Mouse (Mus musculus): ENCODE measurements around the gene Nt5c3. TPM values are rescaled to one million over a fixed set of nuclear protein-coding genes. Genes with fewer than 3 reads are reported as not detected.

Gene Nt5c3
- polyA plus RNA-seq, 1 experiment from 2014 or later = 110 TPM

DNA sequence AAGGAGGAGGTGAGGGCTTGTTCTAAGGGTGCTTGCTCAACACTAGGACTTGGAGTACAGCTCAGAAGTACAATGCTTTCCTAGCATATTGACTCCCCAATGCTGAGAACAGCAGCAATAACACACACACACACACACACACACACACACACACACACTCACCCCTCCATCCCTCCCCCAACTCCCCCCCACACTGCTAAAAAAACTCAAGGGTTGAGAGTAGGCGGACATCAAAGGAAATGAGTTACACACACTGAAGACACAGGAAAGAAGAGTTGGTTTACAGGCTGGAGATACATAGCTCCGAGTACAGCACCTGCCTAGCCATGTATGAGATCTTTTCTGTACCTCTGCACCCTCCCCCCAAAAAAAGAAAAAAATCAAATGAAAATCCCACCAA, 7.5 kb downstream of the Nt5c3 start:
- WGBS = 91% methylated on average over 2 of the region's 2 CpGs
- H3K9me3 ChIP-seq (replicated peaks) = peaks cover 5% of the 10 kb centered on the region; the same call in 1 of the 2 replicates
- no peak overlapping the region for H3K4me3 ChIP-seq
- no peak overlapping the region for H3K27ac ChIP-seq
- H3K4me2 ChIP-seq = no peak overlapping the region
- H3K4me1 ChIP-seq = no peaks in the 10 kb centered on the region
- H3K9ac ChIP-seq = no peak overlapping the region
- H3K36me3 ChIP-seq (ENCODE audit: poor library complexity, severe bottlenecking) = no peaks in the 10 kb centered on the region; the same call in 1 of the 2 replicates
- ATAC-seq = no peak
- no peaks in the 10 kb centered on the region for H3K27me3 ChIP-seq

- no peak for ATAC-seq
- peaks cover 5% of the 10 kb centered on the region; the same call in 1 of the 2 replicates for H3K9me3 ChIP-seq (replicated peaks)
- H3K4me3 ChIP-seq = no peak overlapping the region
- no peak overlapping the region for H3K9ac ChIP-seq
- H3K4me1 ChIP-seq = no peaks in the 10 kb centered on the region
- H3K27me3 ChIP-seq = no peaks in the 10 kb centered on the region
- no peak overlapping the region for H3K4me2 ChIP-seq
- H3K27ac ChIP-seq = no peak overlapping the region
- 93% methylated on average over 2 of the region's 2 CpGs for WGBS
- H3K36me3 ChIP-seq (ENCODE audit: poor library complexity, severe bottlenecking) = no peaks in the 10 kb centered on the region; the same call in 1 of the 2 replicates
These were observed 10.5 kb downstream of the Nt5c3 start for GRCm38 (mm10) chr6:56913092-56913858.

- H3K4me2 ChIP-seq = no peak overlapping the region
- no peaks in the 10 kb centered on the region; the same call in 1 of the 2 replicates for H3K36me3 ChIP-seq (ENCODE audit: poor library complexity, severe bottlenecking)
- no peak overlapping the region for H3K27ac ChIP-seq
- H3K4me1 ChIP-seq = no peaks in the 10 kb centered on the region
- no peak overlapping the region for H3K9ac ChIP-seq
- no peak for ATAC-seq
- peaks cover 5% of the 10 kb centered on the region; the same call in 1 of the 2 replicates for H3K9me3 ChIP-seq (replicated peaks)
- no peaks in the 10 kb centered on the region for H3K27me3 ChIP-seq
- H3K4me3 ChIP-seq = no peak overlapping the region
- WGBS = 81% methylated on average over 2 of the region's 2 CpGs
These were observed 12.8 kb downstream of the Nt5c3 start for GRCm38 (mm10) chr6:56910910-56911309.

DNA sequence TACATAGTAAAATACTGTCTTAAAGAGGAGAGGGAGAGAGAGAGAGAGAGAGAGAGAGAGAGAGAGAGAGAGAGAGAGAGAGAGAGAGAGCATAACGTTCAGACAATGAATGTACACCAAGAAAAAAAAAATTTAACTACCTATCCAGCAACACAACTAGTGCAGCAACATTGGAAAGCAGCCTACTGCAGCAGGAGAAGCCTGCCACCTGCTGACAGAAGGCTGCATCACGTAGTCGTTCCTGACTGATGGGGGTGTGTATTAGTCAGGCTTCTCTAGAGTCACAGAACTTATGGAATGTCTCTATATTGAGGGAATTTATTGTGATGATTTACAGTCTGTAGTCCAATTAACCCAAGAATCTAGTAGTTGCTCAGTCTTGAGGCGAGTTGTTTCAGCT, 14.8 kb downstream of the Nt5c3 start:
- H3K9ac ChIP-seq = no peak overlapping the region
- peak; percentile 50; the same call in 1 of the 2 replicates for ATAC-seq
- peaks cover 5% of the 10 kb centered on the region for H3K4me1 ChIP-seq
- 18% methylated on average over 4 of the region's 4 CpGs for WGBS
- H3K4me3 ChIP-seq = no peak overlapping the region
- H3K9me3 ChIP-seq (replicated peaks) = no peaks in the 10 kb centered on the region
- no peaks in the 10 kb centered on the region for H3K36me3 ChIP-seq (ENCODE audit: poor library complexity, severe bottlenecking)
- no peaks in the 10 kb centered on the region for H3K27me3 ChIP-seq
- H3K27ac ChIP-seq = no peak overlapping the region
- H3K4me2 ChIP-seq = no peak overlapping the region

- ATAC-seq = no peak
- H3K4me2 ChIP-seq = no peak overlapping the region
- H3K9me3 ChIP-seq (replicated peaks) = no peaks in the 10 kb centered on the region
- peaks cover 9% of the 10 kb centered on the region for H3K4me1 ChIP-seq
- no peak overlapping the region for H3K4me3 ChIP-seq
- H3K36me3 ChIP-seq (ENCODE audit: poor library complexity, severe bottlenecking) = no peaks in the 10 kb centered on the region
- 93% methylated on average over 2 of the region's 2 CpGs for WGBS
- H3K27ac ChIP-seq = no peak overlapping the region
- no peaks in the 10 kb centered on the region for H3K27me3 ChIP-seq
- no peak overlapping the region for H3K9ac ChIP-seq
These were observed 15.3 kb downstream of the Nt5c3 start for GRCm38 (mm10) chr6:56908397-56908796.

GRCm38 (mm10) chr6:56907973-56908372, 15.8 kb downstream of the Nt5c3 start:
- Histone ChIP-seq H3K27me3 (no peaks in the 10 kb centered on the region), H3K27ac (no peak overlapping the region), H3K4me2 (no peak overlapping the region), H3K9ac (no peak overlapping the region), H3K4me3 (no peak overlapping the region), H3K9me3 (replicated peaks) (no peaks in the 10 kb centered on the region), H3K4me1 (peaks cover 12% of the 10 kb centered on the region), H3K36me3 (ENCODE audit: poor library complexity, severe bottlenecking) (no peaks in the 10 kb centered on the region)
- no peak for ATAC-seq
- 88% methylated on average over 3 of the region's 3 CpGs for whole genome bisulfite sequencing

GRCm38 (mm10) chr6:56906121-56906846, 17.4 kb downstream of the Nt5c3 start:
- ATAC-seq = no peak
- H3K4me3 ChIP-seq = no peak overlapping the region
- H3K4me2 ChIP-seq = no peak overlapping the region
- H3K4me1 ChIP-seq = peaks cover 20% of the 10 kb centered on the region
- no peaks in the 10 kb centered on the region for H3K27me3 ChIP-seq
- H3K27ac ChIP-seq = no peak overlapping the region
- H3K9ac ChIP-seq = no peak overlapping the region
- no peaks in the 10 kb centered on the region for H3K9me3 ChIP-seq (replicated peaks)
- WGBS = 86% methylated on average over 8 of the region's 8 CpGs
- H3K36me3 ChIP-seq (ENCODE audit: poor library complexity, severe bottlenecking) = no peaks in the 10 kb centered on the region

DNA sequence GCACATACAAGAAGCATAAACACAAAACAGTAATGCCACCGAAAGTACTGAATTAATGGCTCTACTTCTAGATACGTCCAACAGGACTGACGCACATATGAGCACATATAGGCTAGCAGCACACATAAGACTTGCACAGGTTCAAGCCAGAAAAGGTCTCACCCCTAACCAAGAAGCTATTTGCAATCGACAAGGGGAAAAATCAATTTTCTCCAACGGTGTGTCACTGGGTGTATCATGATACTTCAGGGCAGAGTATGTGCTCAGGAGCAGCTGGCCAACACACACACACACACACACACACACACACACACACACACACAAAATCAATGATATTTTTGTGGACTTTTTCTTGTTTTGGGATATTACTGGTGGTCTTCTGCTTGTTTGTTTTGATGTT, 18.2 kb downstream of the Nt5c3 start:
- no peak overlapping the region for H3K4me2 ChIP-seq
- peaks cover 20% of the 10 kb centered on the region for H3K4me1 ChIP-seq
- no peaks in the 10 kb centered on the region for H3K36me3 ChIP-seq (ENCODE audit: poor library complexity, severe bottlenecking)
- H3K9me3 ChIP-seq (replicated peaks) = no peaks in the 10 kb centered on the region
- H3K9ac ChIP-seq = no peak overlapping the region
- 88% methylated on average over 5 of the region's 5 CpGs for WGBS
- no peak for ATAC-seq
- no peaks in the 10 kb centered on the region for H3K27me3 ChIP-seq
- H3K4me3 ChIP-seq = no peak overlapping the region
- H3K27ac ChIP-seq = no peak overlapping the region

DNA sequence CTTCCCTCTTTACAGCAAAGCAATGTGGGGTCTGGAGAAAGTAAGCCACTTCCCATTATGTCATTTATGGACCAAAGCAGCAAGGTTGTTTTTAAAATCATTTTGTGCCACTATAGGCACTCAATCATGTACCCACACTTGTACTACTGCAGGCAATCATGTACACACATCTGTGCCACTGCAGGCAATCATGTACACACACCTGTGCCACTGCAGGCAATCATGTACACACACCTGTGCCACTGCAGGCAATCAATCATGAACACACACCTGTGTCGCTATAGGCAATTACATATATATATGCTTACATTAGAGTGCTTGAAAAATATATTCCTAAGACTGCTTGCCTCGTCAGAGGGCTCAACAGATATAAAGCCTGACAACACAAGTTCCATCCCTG, 18.8 kb downstream of the Nt5c3 start:
- Histone ChIP-seq H3K4me3 (no peak overlapping the region), H3K4me2 (no peak overlapping the region), H3K9ac (no peak overlapping the region), H3K27ac (no peak overlapping the region), H3K4me1 (peaks cover 20% of the 10 kb centered on the region), H3K36me3 (ENCODE audit: poor library complexity, severe bottlenecking) (no peaks in the 10 kb centered on the region), H3K27me3 (no peaks in the 10 kb centered on the region), H3K9me3 (replicated peaks) (no peaks in the 10 kb centered on the region)
- ATAC-seq = no peak
- WGBS = 83% methylated on average over 2 of the region's 2 CpGs

DNA sequence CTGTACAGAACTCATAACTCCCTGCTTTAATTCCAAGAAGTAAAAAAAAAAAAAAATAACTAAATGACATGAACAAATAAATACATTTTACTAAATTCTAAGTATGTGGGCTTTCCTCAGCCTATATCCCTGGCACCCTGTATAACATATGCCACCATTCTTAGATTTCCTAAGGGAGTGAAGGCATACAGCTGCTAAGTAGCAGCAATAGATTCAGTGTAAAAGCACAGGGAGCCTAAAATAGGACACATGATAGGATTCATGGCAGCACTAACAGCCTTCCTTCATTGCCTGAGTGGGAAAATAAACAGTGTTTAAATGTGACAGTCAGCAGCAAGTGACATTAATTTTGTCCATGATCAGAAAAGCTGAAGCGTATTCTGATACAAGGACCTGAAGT, 19.4 kb downstream of the Nt5c3 start:
- 72% methylated on average over 1 of the region's 1 CpGs for WGBS
- Histone ChIP-seq H3K4me2 (no peak overlapping the region), H3K9ac (no peak overlapping the region), H3K27me3 (no peaks in the 10 kb centered on the region), H3K4me3 (no peak overlapping the region), H3K4me1 (peaks cover 20% of the 10 kb centered on the region), H3K27ac (no peak overlapping the region), H3K36me3 (ENCODE audit: poor library complexity, severe bottlenecking) (no peaks in the 10 kb centered on the region), H3K9me3 (replicated peaks) (no peaks in the 10 kb centered on the region)
- no peak for ATAC-seq

- H3K4me3 ChIP-seq = no peak overlapping the region
- 45% methylated on average over 6 of the region's 6 CpGs for WGBS
- no peak for ATAC-seq
- peaks cover 20% of the 10 kb centered on the region for H3K4me1 ChIP-seq
- no peak overlapping the region for H3K9ac ChIP-seq
- H3K27ac ChIP-seq = no peak overlapping the region
- no peaks in the 10 kb centered on the region for H3K36me3 ChIP-seq (ENCODE audit: poor library complexity, severe bottlenecking)
- H3K27me3 ChIP-seq = no peaks in the 10 kb centered on the region
- no peaks in the 10 kb centered on the region for H3K9me3 ChIP-seq (replicated peaks)
- H3K4me2 ChIP-seq = no peak overlapping the region
These were observed 19.9 kb downstream of the Nt5c3 start for GRCm38 (mm10) chr6:56903831-56904230.

GRCm38 (mm10) chr6:56902606-56903520, 20.9 kb downstream of the Nt5c3 start:
- 79% methylated on average over 7 of the region's 7 CpGs for WGBS
- Histone ChIP-seq H3K36me3 (ENCODE audit: poor library complexity, severe bottlenecking) (no peaks in the 10 kb centered on the region), H3K4me2 (no peak overlapping the region), H3K4me3 (no peak overlapping the region), H3K27ac (no peak overlapping the region), H3K9me3 (replicated peaks) (no peaks in the 10 kb centered on the region), H3K27me3 (no peaks in the 10 kb centered on the region), H3K4me1 (peaks cover 20% of the 10 kb centered on the region), H3K9ac (no peak overlapping the region)
- ATAC-seq = peak; percentile 36; the same call in 1 of the 2 replicates

Data from forebrain, embryonic 13.5 days (tissue).